Mouse (Mus musculus) liver, embryonic 13.5 days (tissue): ENCODE results near the gene Ttc38. TPM values are rescaled to one million over a fixed set of nuclear protein-coding genes. Genes with fewer than 3 reads are reported as not detected.

Experiments
- ATAC-seq: fragments of 200-750 bp; cut with Nextera tagmentation; 2 replicates; pipeline ENCODE4 v1.8.0; 2017; ENCODE audit warnings: low read depth, mild to moderate bottlenecking, moderate number of reproducible peaks, moderate library complexity
- DNase-seq: peaks from one replicate; pipeline ENCODE4 v3.0.0; 2022
- H3K27ac ChIP-seq: fragments of 300-500 bp; sonication (generic); 2 replicates; pipeline ENCODE4 v1.5.1; 2015; ENCODE audit warnings: moderate library complexity, mild to moderate bottlenecking, inconsistent platforms
- H3K27me3 ChIP-seq: fragments of 300-500 bp; sonication (generic); 2 replicates; pipeline ENCODE4 v1.6.1; 2015; ENCODE audit warnings: mild to moderate bottlenecking, inconsistent platforms
- H3K36me3 ChIP-seq: fragments of 300-500 bp; sonication (generic); 2 replicates; pipeline ENCODE4 v1.6.1; 2015; ENCODE audit warnings: mild to moderate bottlenecking, inconsistent platforms
- H3K4me1 ChIP-seq: fragments of 300-500 bp; sonication (generic); replicated peaks from 2 replicates; pipeline ENCODE4 v1.6.1; 2015; ENCODE audit warnings: inconsistent platforms
- H3K4me2 ChIP-seq: fragments of 300-500 bp; sonication (generic); 2 replicates; pipeline ENCODE4 v1.6.1; 2015; ENCODE audit warnings: inconsistent platforms, mild to moderate bottlenecking, moderate library complexity
- H3K4me3 ChIP-seq: fragments of 300-500 bp; sonication (generic); replicated peaks from 2 replicates; pipeline ENCODE4 v1.5.1; 2015; ENCODE audit warnings: mild to moderate bottlenecking, inconsistent platforms
- H3K9ac ChIP-seq: fragments of 300-500 bp; sonication (generic); 2 replicates; pipeline ENCODE4 v1.6.1; 2015; ENCODE audit warnings: mild to moderate bottlenecking, inconsistent platforms
- H3K9me3 ChIP-seq: fragments of 300-500 bp; sonication (generic); replicated peaks from 2 replicates; pipeline ENCODE4 v1.6.1; 2016; ENCODE audit warnings: inconsistent platforms
- WGBS: fragments of 180-500 bp; shearing (Covaris S2); methylation state at CpG from one replicate; pipeline ENCODE4 v1.1.7; 2015; ENCODE audit not compliant: insufficient replicate concordance; 5-methylcytosine and 5-hydroxymethylcytosine counted together
- polyA plus RNA-seq: library from polyadenylated mRNA; unstranded; fragments of >200 nt; fragmentation: Nextera tagmentation; extraction: Ambion mirVana; gene quantifications from 2 replicates; pipeline ENCODE4 v1.2.1, GENCODE M21; 2015

Gene Ttc38
- polyA plus RNA-seq: 6.4 and 6.8 TPM in 2 replicates

- Histone ChIP-seq H3K9me3 (no peaks in the 10 kb centered on the region), H3K4me2 (peak within 1 kb of the TSS; percentile 76), H3K4me1 (peaks cover 40% of the 10 kb centered on the region), H3K27ac (peak within 1 kb of the TSS; percentile 72), H3K27me3 (no peaks in the 10 kb centered on the region), H3K9ac (peak within 1 kb of the TSS; percentile 74), H3K36me3 (peaks cover 9% of the 10 kb centered on the region; the same call in 1 of the 2 replicates), H3K4me3 (peak within 1 kb of the TSS; percentile 67)
- peak; percentile 73 for DNase-seq
- 1% methylated on average over 27 of the region's 27 CpGs for WGBS
- ATAC-seq: peak; percentile 87
Measured at GRCm38 (mm10) chr15:85831954-85832590, at the start of gene Ttc38. TSS of gene Ttc38 (plus strand) at chr15:85832306.

GRCm38 (mm10) chr15:85783146-85783545, 49.0 kb upstream of the Ttc38 start:
- Histone ChIP-seq H3K9ac (no peak overlapping the region), H3K27ac (no peak overlapping the region), H3K4me3 (no peak overlapping the region), H3K36me3 (no peaks in the 10 kb centered on the region), H3K4me2 (no peak overlapping the region), H3K27me3 (no peaks in the 10 kb centered on the region), H3K9me3 (no peaks in the 10 kb centered on the region), H3K4me1 (peaks cover 8% of the 10 kb centered on the region; the same call in 1 of the 2 replicates)
- WGBS: 77% methylated on average over 4 of the region's 4 CpGs
- ATAC-seq (no peak), DNase-seq (no peak)

GRCm38 (mm10) chr15:85784341-85784740, 47.8 kb upstream of the Ttc38 start:
- Histone ChIP-seq H3K27ac (no peak overlapping the region), H3K36me3 (no peaks in the 10 kb centered on the region), H3K27me3 (no peaks in the 10 kb centered on the region), H3K9me3 (no peaks in the 10 kb centered on the region), H3K4me2 (no peak overlapping the region), H3K4me3 (no peak overlapping the region), H3K4me1 (peaks cover 8% of the 10 kb centered on the region; the same call in 1 of the 2 replicates), H3K9ac (no peak overlapping the region)
- 78% methylated on average over 3 of the region's 3 CpGs for WGBS
- no peak for ATAC-seq
- no peak for DNase-seq

- no peak overlapping the region for H3K4me3 ChIP-seq
- DNase-seq (no peak), ATAC-seq (0 out of 2 replicates have a peak, but pooled peaks have one; percentile 48)
- H3K36me3 ChIP-seq: no peaks in the 10 kb centered on the region
- WGBS: 34% methylated on average over 5 of the region's 5 CpGs
- no peaks in the 10 kb centered on the region for H3K9me3 ChIP-seq
- no peak overlapping the region for H3K4me2 ChIP-seq
- peak overlapping the region; percentile 55; the same call in 1 of the 2 replicates for H3K27ac ChIP-seq
- H3K4me1 ChIP-seq: peaks cover 8% of the 10 kb centered on the region; the same call in 1 of the 2 replicates
- no peaks in the 10 kb centered on the region for H3K27me3 ChIP-seq
- no peak overlapping the region for H3K9ac ChIP-seq
Measured at GRCm38 (mm10) chr15:85786711-85787110, 45.4 kb upstream of the Ttc38 start.

GRCm38 (mm10) chr15:85787482-85787881, 44.6 kb upstream of the Ttc38 start:
- Histone ChIP-seq H3K9me3 (no peaks in the 10 kb centered on the region), H3K4me1 (peaks cover 8% of the 10 kb centered on the region; the same call in 1 of the 2 replicates), H3K27ac (peak overlapping the region; percentile 55; the same call in 1 of the 2 replicates), H3K9ac (no peak overlapping the region), H3K27me3 (no peaks in the 10 kb centered on the region), H3K4me2 (no peak overlapping the region), H3K4me3 (no peak overlapping the region), H3K36me3 (no peaks in the 10 kb centered on the region)
- 71% methylated on average over 6 of the region's 6 CpGs for WGBS
- peak; percentile 73 for ATAC-seq
- DNase-seq: no peak

GRCm38 (mm10) chr15:85788051-85788450, 44.1 kb upstream of the Ttc38 start:
- no peak for ATAC-seq
- Histone ChIP-seq H3K4me1 (peaks cover 8% of the 10 kb centered on the region; the same call in 1 of the 2 replicates), H3K27ac (no peak overlapping the region), H3K27me3 (no peaks in the 10 kb centered on the region), H3K4me2 (no peak overlapping the region), H3K9ac (no peak overlapping the region), H3K4me3 (no peak overlapping the region), H3K36me3 (no peaks in the 10 kb centered on the region), H3K9me3 (no peaks in the 10 kb centered on the region)
- no peak for DNase-seq
- 69% methylated on average over 4 of the region's 4 CpGs for WGBS

- DNase-seq: no peak
- Histone ChIP-seq H3K4me1 (peaks cover 8% of the 10 kb centered on the region; the same call in 1 of the 2 replicates), H3K4me3 (no peak overlapping the region), H3K4me2 (no peak overlapping the region), H3K27ac (no peak overlapping the region), H3K9ac (no peak overlapping the region), H3K27me3 (no peaks in the 10 kb centered on the region), H3K9me3 (no peaks in the 10 kb centered on the region), H3K36me3 (no peaks in the 10 kb centered on the region)
- 75% methylated on average over 16 of the region's 16 CpGs for WGBS
- ATAC-seq: no peak
Measured at GRCm38 (mm10) chr15:85788633-85789032, 43.5 kb upstream of the Ttc38 start.

GRCm38 (mm10) chr15:85791449-85791848, 40.7 kb upstream of the Ttc38 start:
- Histone ChIP-seq H3K4me3 (no peak overlapping the region), H3K9me3 (no peaks in the 10 kb centered on the region), H3K27me3 (no peaks in the 10 kb centered on the region), H3K4me1 (peaks cover 8% of the 10 kb centered on the region; the same call in 1 of the 2 replicates), H3K27ac (no peak overlapping the region), H3K9ac (no peak overlapping the region), H3K4me2 (no peak overlapping the region), H3K36me3 (0 out of 2 replicates have a peak, but pooled peaks cover 4% of the 10 kb centered on the region)
- ATAC-seq: no peak
- 69% methylated on average over 4 of the region's 4 CpGs for WGBS
- no peak for DNase-seq

- no peaks in the 10 kb centered on the region for H3K27me3 ChIP-seq
- WGBS: 30% methylated on average over 1 of the region's 1 CpGs
Measured at GRCm38 (mm10) chr15:85792819-85793218, 39.3 kb upstream of the Ttc38 start.

GRCm38 (mm10) chr15:85795516-85795915, 36.6 kb upstream of the Ttc38 start:
- Histone ChIP-seq H3K27ac (no peak overlapping the region), H3K27me3 (no peaks in the 10 kb centered on the region), H3K9ac (no peak overlapping the region), H3K4me1 (no peaks in the 10 kb centered on the region), H3K9me3 (no peaks in the 10 kb centered on the region), H3K4me2 (no peak overlapping the region), H3K36me3 (peaks cover 12% of the 10 kb centered on the region), H3K4me3 (no peak overlapping the region)
- ATAC-seq (no peak), DNase-seq (no peak)
- 48% methylated on average over 6 of the region's 6 CpGs for WGBS

More at GRCm38 (mm10) chr15:85792819-85793218, 39.3 kb upstream of the Ttc38 start:
- no peak overlapping the region for H3K27ac ChIP-seq
- DNase-seq: no peak
- no peak overlapping the region for H3K9ac ChIP-seq
- no peaks in the 10 kb centered on the region for H3K4me1 ChIP-seq
- H3K4me2 ChIP-seq: no peak overlapping the region
- H3K36me3 ChIP-seq: 0 out of 2 replicates have a peak, but pooled peaks cover 4% of the 10 kb centered on the region
- no peak overlapping the region for H3K4me3 ChIP-seq
- no peak for ATAC-seq
- H3K9me3 ChIP-seq: no peaks in the 10 kb centered on the region

- WGBS: 80% methylated on average over 8 of the region's 8 CpGs
- no peaks in the 10 kb centered on the region for H3K4me1 ChIP-seq
- ATAC-seq: no peak
- no peak for DNase-seq
- no peak overlapping the region for H3K27ac ChIP-seq
- no peaks in the 10 kb centered on the region for H3K27me3 ChIP-seq
- H3K9me3 ChIP-seq: no peaks in the 10 kb centered on the region
- H3K36me3 ChIP-seq: peaks cover 12% of the 10 kb centered on the region
- no peak overlapping the region for H3K4me3 ChIP-seq
- no peak overlapping the region for H3K9ac ChIP-seq
- no peak overlapping the region for H3K4me2 ChIP-seq
Measured at GRCm38 (mm10) chr15:85798676-85799075, 33.4 kb upstream of the Ttc38 start.

GRCm38 (mm10) chr15:85802931-85803330, 29.2 kb upstream of the Ttc38 start:
- no peak overlapping the region for H3K4me3 ChIP-seq
- ATAC-seq: no peak
- 57% methylated on average over 2 of the region's 2 CpGs for WGBS
- no peak overlapping the region for H3K9ac ChIP-seq
- no peak overlapping the region for H3K4me2 ChIP-seq
- no peak for DNase-seq
- no peaks in the 10 kb centered on the region for H3K27me3 ChIP-seq
- H3K36me3 ChIP-seq: peaks cover 8% of the 10 kb centered on the region
- no peak overlapping the region for H3K27ac ChIP-seq
- H3K9me3 ChIP-seq: no peaks in the 10 kb centered on the region
- no peaks in the 10 kb centered on the region for H3K4me1 ChIP-seq
